Mouse (Mus musculus): ENCODE results near the gene Kif3a. TPM values are rescaled to one million over a fixed set of nuclear protein-coding genes. Genes with fewer than 3 reads are reported as not detected.

Gene Kif3a
- polyA plus RNA-seq, 2 experiments, result 38.3 to 63.7 TPM

DNA sequence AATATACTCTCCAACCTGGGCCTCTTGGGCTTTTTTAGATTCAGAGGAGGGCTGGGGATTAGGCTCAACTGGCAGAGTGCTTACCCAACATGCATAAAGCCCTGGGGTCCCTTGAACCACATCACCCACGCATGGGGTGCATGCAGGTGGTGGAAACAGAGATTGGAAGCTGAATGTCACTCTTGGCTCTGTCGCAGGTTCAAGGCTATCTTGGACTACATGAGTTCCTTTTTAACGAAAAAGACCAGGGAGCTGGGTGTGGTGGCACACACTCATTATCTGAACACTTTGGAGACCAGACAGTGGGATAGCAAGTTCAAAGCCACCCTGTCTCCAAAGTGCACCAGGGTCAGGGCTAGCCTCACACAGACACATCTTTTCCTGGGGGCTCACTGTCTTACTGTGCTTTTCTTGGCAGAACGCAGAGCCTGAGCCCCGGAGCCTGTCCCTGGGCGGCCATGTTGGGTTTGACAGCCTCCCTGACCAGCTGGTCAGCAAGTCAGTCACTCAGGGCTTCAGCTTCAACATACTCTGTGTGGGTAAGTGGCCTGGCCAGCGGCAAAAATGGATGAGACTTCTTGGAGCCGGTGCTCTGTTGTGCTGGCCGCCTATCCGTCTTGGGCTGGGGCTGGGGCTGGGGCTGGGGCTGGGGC, 35.5 kb upstream of the Kif3a start:
- TF ChIP-seq POLR2A (IDR thresholded peaks at IDR 0.05; ENCODE audit: borderline replicate concordance, extremely low read depth, insufficient read depth, insufficient read length), result no peak
- DNase-seq (ENCODE audit: low spot score) (no peak), ATAC-seq (ENCODE audit: low FRiP score, low read depth) (no peak)
- Histone ChIP-seq H3K27me3 (ENCODE audit: control insufficient read depth, insufficient read depth, low read length) (no peaks in the 10 kb centered on the region), H3K36me3 (ENCODE audit: control insufficient read depth, insufficient read depth, low read length) (peaks cover 42% of the 10 kb centered on the region), H3K27ac (replicated peaks; ENCODE audit: low read depth, low read length) (no peak overlapping the region), H3K9me3 (ENCODE audit: control insufficient read depth, low read length) (no peaks in the 10 kb centered on the region), H3K9ac (ENCODE audit: low read depth, low read length, severe bottlenecking) (no peak overlapping the region), H3K4me3 (replicated peaks; ENCODE audit: low read length) (no peak overlapping the region), H3K4me2 (replicated peaks; ENCODE audit: low read depth, low read length, severe bottlenecking) (no peak overlapping the region), H3K4me1 (ENCODE audit: control insufficient read depth, insufficient read depth, low read length) (peaks cover 15% of the 10 kb centered on the region)
- 95% methylated on average over 10 of the region's 10 CpGs for WGBS

DNA sequence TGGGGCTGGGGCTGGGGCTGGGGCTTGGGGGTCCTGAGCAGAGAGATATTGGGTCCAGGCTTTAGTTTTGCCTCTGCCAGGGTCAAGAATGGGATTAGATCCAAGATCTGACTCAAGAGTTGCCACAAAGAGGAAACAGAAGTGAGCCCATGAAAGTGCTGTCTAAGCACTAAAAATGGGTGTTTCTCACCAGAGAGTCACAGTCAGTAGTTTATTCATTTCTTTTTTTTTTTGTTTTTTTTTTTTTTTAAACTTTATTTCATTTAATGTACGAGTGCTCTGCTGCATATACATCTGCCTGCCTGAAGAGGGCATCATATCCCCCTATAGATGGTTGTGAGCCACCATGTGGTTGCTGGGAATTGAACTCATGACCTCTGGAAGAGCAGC, 35.0 kb upstream of the Kif3a start:
- DNase-seq (ENCODE audit: low spot score), result no peak
- H3K4me3 ChIP-seq (replicated peaks; ENCODE audit: low read length), result no peak overlapping the region
- TF ChIP-seq POLR2A (IDR thresholded peaks at IDR 0.05; ENCODE audit: borderline replicate concordance, extremely low read depth, insufficient read depth, insufficient read length), result no peak
- H3K9ac ChIP-seq (ENCODE audit: low read depth, low read length, severe bottlenecking), result no peak overlapping the region
- WGBS, result 100% methylated on average over 1 of the region's 1 CpGs
- H3K9me3 ChIP-seq (ENCODE audit: control insufficient read depth, low read length), result no peaks in the 10 kb centered on the region
- no peak overlapping the region for H3K4me2 ChIP-seq (replicated peaks; ENCODE audit: low read depth, low read length, severe bottlenecking)
- H3K4me1 ChIP-seq (ENCODE audit: control insufficient read depth, insufficient read depth, low read length), result peaks cover 15% of the 10 kb centered on the region
- H3K36me3 ChIP-seq (ENCODE audit: control insufficient read depth, insufficient read depth, low read length), result peaks cover 47% of the 10 kb centered on the region
- H3K27ac ChIP-seq (replicated peaks; ENCODE audit: low read depth, low read length), result no peak overlapping the region
- H3K27me3 ChIP-seq (ENCODE audit: control insufficient read depth, insufficient read depth, low read length), result no peaks in the 10 kb centered on the region
- no peak for ATAC-seq (ENCODE audit: low FRiP score, low read depth)

DNA sequence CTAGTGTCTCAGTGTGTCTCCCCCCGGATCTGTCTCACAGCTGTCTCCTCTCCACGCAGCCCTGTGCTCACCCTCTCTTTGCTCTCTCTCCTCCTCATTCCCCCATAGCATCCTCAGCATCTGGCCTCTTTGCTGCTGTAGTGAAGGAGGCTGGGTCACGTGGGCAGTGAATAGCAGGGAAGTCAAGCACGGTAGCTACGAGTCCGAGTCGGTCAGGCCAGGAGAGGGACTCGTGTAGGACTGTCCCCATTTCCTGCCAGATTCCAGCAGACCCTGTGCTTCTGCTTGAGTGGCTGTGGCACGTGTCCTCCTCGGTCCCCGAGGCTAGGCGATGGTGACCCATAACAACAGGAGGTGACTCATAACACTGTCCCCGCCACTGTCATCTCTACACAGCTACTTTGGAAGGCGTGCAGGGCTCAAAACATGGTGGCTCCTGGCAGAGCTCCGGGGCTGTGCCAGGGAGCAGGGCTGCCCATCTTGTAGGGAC, 28.1 kb upstream of the Kif3a start:
- DNase-seq (ENCODE audit: low spot score), result no peak
- Histone ChIP-seq H3K4me2 (replicated peaks; ENCODE audit: low read depth, low read length, severe bottlenecking) (no peak overlapping the region), H3K27me3 (ENCODE audit: control insufficient read depth, insufficient read depth, low read length) (no peaks in the 10 kb centered on the region), H3K36me3 (ENCODE audit: control insufficient read depth, insufficient read depth, low read length) (peaks cover 73% of the 10 kb centered on the region), H3K9me3 (ENCODE audit: control insufficient read depth, low read length) (no peaks in the 10 kb centered on the region), H3K4me3 (replicated peaks; ENCODE audit: low read length) (no peak overlapping the region), H3K4me1 (ENCODE audit: control insufficient read depth, insufficient read depth, low read length) (no peaks in the 10 kb centered on the region), H3K9ac (ENCODE audit: low read depth, low read length, severe bottlenecking) (no peak overlapping the region), H3K27ac (replicated peaks; ENCODE audit: low read depth, low read length) (no peak overlapping the region)
- WGBS, result 80% methylated on average over 15 of the region's 15 CpGs
- TF ChIP-seq POLR2A (IDR thresholded peaks at IDR 0.05; ENCODE audit: borderline replicate concordance, extremely low read depth, insufficient read depth, insufficient read length), result no peak
- no peak for ATAC-seq (ENCODE audit: low FRiP score, low read depth)

DNA sequence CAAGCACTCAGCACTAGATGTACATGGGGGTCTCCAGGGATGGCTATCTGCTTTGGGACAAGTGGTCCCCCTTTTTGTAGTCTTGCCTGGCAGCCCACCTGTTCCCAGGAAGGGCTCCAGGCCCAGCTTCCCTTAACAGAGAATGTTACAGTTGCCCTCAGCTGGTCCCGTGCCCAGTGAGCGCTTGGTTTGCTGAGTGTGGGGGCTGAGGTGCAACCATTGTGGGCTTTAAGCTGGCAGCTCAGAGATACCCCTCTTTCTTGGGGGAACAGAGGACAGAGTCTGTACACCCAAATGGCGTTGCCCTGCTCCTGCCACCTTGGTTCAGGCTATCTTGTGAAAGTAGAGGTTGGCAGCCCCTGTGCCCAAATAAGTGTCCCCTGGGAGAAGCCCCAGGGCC, 26.8 kb upstream of the Kif3a start:
- TF ChIP-seq POLR2A (IDR thresholded peaks at IDR 0.05; ENCODE audit: borderline replicate concordance, extremely low read depth, insufficient read depth, insufficient read length), result no peak
- no peaks in the 10 kb centered on the region for H3K9me3 ChIP-seq (ENCODE audit: control insufficient read depth, low read length)
- peaks cover 59% of the 10 kb centered on the region for H3K36me3 ChIP-seq (ENCODE audit: control insufficient read depth, insufficient read depth, low read length)
- 92% methylated on average over 3 of the region's 3 CpGs for WGBS
- no peak for DNase-seq (ENCODE audit: low spot score)
- H3K9ac ChIP-seq (ENCODE audit: low read depth, low read length, severe bottlenecking), result no peak overlapping the region
- no peak overlapping the region for H3K4me3 ChIP-seq (replicated peaks; ENCODE audit: low read length)
- H3K27me3 ChIP-seq (ENCODE audit: control insufficient read depth, insufficient read depth, low read length), result no peaks in the 10 kb centered on the region
- no peak overlapping the region for H3K4me2 ChIP-seq (replicated peaks; ENCODE audit: low read depth, low read length, severe bottlenecking)
- no peak overlapping the region for H3K27ac ChIP-seq (replicated peaks; ENCODE audit: low read depth, low read length)
- no peaks in the 10 kb centered on the region for H3K4me1 ChIP-seq (ENCODE audit: control insufficient read depth, insufficient read depth, low read length)
- ATAC-seq (ENCODE audit: low FRiP score, low read depth), result no peak

DNA sequence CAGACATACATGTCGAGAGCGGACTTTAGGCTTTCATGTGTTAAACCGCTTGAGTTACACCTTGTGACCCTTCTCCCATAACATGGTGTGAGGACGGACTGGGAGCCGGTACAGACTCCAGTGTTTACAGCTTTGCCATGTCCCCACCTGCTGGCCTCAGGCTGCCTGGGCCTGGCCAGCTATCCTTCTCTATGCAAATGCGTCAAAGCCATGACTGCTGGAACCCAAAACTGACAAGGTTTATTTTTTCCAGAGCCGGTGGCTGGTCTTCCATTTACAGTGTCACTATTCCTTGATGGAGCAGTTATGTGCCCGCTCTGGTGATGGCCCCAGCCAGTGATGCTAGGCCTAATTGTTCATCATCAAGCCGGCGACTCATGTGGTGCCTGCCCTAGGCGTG, 26.0 kb upstream of the Kif3a start:
- DNase-seq (ENCODE audit: low spot score), result no peak
- Histone ChIP-seq H3K36me3 (ENCODE audit: control insufficient read depth, insufficient read depth, low read length) (peaks cover 51% of the 10 kb centered on the region), H3K4me1 (ENCODE audit: control insufficient read depth, insufficient read depth, low read length) (no peaks in the 10 kb centered on the region), H3K4me2 (replicated peaks; ENCODE audit: low read depth, low read length, severe bottlenecking) (no peak overlapping the region), H3K27ac (replicated peaks; ENCODE audit: low read depth, low read length) (no peak overlapping the region), H3K27me3 (ENCODE audit: control insufficient read depth, insufficient read depth, low read length) (no peaks in the 10 kb centered on the region), H3K9ac (ENCODE audit: low read depth, low read length, severe bottlenecking) (no peak overlapping the region), H3K9me3 (ENCODE audit: control insufficient read depth, low read length) (no peaks in the 10 kb centered on the region), H3K4me3 (replicated peaks; ENCODE audit: low read length) (no peak overlapping the region)
- 75% methylated on average over 11 of the region's 11 CpGs for WGBS
- no peak for ATAC-seq (ENCODE audit: low FRiP score, low read depth)
- TF ChIP-seq POLR2A (IDR thresholded peaks at IDR 0.05; ENCODE audit: borderline replicate concordance, extremely low read depth, insufficient read depth, insufficient read length), result no peak
